Mouse (Mus musculus) heart, adult 8-10 months (tissue): ENCODE measurements at regions not wholly inside any gene's neighbourhood (a gene's known extent, or its start where the extent isn't known, plus 50 kb on each side); places are given as distances from the start of the nearest gene placed in this dataset.

Experiments
- DNase-seq: peaks from one replicate; pipeline ENCODE4 v3.0.0; 2022; ENCODE audit warnings: low spot score

- no peak for DNase-seq
These were observed 102.6 kb downstream of the Vegfa start for GRCm38 (mm10) chr17:45929591-45929990.

- no peak for DNase-seq
These were observed 103.2 kb downstream of the Vegfa start for GRCm38 (mm10) chr17:45928903-45929477.

- no peak for DNase-seq
These were observed 104.2 kb downstream of the Vegfa start for GRCm38 (mm10) chr17:45928013-45928412.

GRCm38 (mm10) chr17:45925845-45926244 lies 106.3 kb downstream of the Vegfa start:
- no peak for DNase-seq

- DNase-seq, result no peak
These were observed 107.6 kb downstream of the Vegfa start for GRCm38 (mm10) chr17:45924595-45924994.

- DNase-seq, result no peak
These were observed 108.9 kb downstream of the Vegfa start for GRCm38 (mm10) chr17:45923217-45923730.

GRCm38 (mm10) chr17:45917647-45918046 lies 114.5 kb downstream of the Vegfa start:
- DNase-seq, result no peak

- DNase-seq, result no peak
These were observed 115.2 kb downstream of the Vegfa start for GRCm38 (mm10) chr17:45916937-45917336.

GRCm38 (mm10) chr17:45914706-45915240 lies 117.4 kb downstream of the Vegfa start:
- no peak for DNase-seq

GRCm38 (mm10) chr17:45914237-45914636 lies 117.9 kb downstream of the Vegfa start:
- DNase-seq, result no peak

GRCm38 (mm10) chr17:45913671-45914070 lies 118.5 kb downstream of the Vegfa start:
- DNase-seq, result no peak

- no peak for DNase-seq
These were observed 120.0 kb downstream of the Vegfa start for GRCm38 (mm10) chr17:45912165-45912564.

- DNase-seq, result peak; percentile 57
These were observed 120.9 kb downstream of the Vegfa start for GRCm38 (mm10) chr17:45911201-45911731.

GRCm38 (mm10) chr17:45910245-45910644 lies 121.9 kb downstream of the Vegfa start:
- no peak for DNase-seq

GRCm38 (mm10) chr17:45907587-45907986 lies 124.6 kb downstream of the Vegfa start:
- DNase-seq, result no peak

- no peak for DNase-seq
These were observed 126.6 kb downstream of the Vegfa start for GRCm38 (mm10) chr17:45905596-45905995.

- no peak for DNase-seq
These were observed 127.9 kb downstream of the Vegfa start for GRCm38 (mm10) chr17:45904251-45904650.

GRCm38 (mm10) chr17:45903294-45903693 lies 128.9 kb downstream of the Vegfa start:
- no peak for DNase-seq

- no peak for DNase-seq
These were observed 129.5 kb downstream of the Vegfa start for GRCm38 (mm10) chr17:45902668-45903067.

GRCm38 (mm10) chr17:45896922-45897302 lies 135.3 kb downstream of the Vegfa start:
- DNase-seq, result no peak

- DNase-seq, result no peak
These were observed 135.8 kb downstream of the Vegfa start for GRCm38 (mm10) chr17:45896142-45896921.

GRCm38 (mm10) chr17:45894166-45894565 lies 138.0 kb downstream of the Vegfa start:
- no peak for DNase-seq

- DNase-seq, result no peak
These were observed 138.5 kb downstream of the Vegfa start for GRCm38 (mm10) chr17:45893698-45894097.
